Mouse (Mus musculus) forebrain, embryonic 15.5 days (tissue): ENCODE results near the gene Synpr. TPM values are rescaled to one million over a fixed set of nuclear protein-coding genes. Genes with fewer than 3 reads are reported as not detected.
"Not testable (repeated sequence)": the region's sequence is repeated elsewhere in the genome, so short reads cannot be mapped to it uniquely, and the experiment has no call there.

Experiments used
- ATAC-seq: fragments of 200-750 bp; cut with Nextera tagmentation; replicated peaks from 2 replicates; pipeline ENCODE4 v1.8.0; 2017; ENCODE audit warnings: mild to moderate bottlenecking, moderate TSS enrichment, moderate library complexity
- H3K27ac ChIP-seq: fragments of 300-500 bp; sonication (generic); replicated peaks from 2 replicates; pipeline ENCODE4 v1.5.1; 2015; ENCODE audit warnings: mild to moderate bottlenecking, inconsistent platforms
- H3K27me3 ChIP-seq: fragments of 300-500 bp; sonication (generic); 2 replicates; pipeline ENCODE4 v1.6.1; 2015; ENCODE audit warnings: inconsistent platforms
- H3K36me3 ChIP-seq: fragments of 300-500 bp; sonication (generic); 2 replicates; pipeline ENCODE4 v1.6.1; 2015; ENCODE audit warnings: mild to moderate bottlenecking, inconsistent platforms
- H3K4me1 ChIP-seq: fragments of 300-500 bp; sonication (generic); 2 replicates; pipeline ENCODE4 v1.6.1; 2015; ENCODE audit warnings: inconsistent platforms
- H3K4me2 ChIP-seq: fragments of 300-500 bp; sonication (generic); replicated peaks from 2 replicates; pipeline ENCODE4 v1.6.1; 2015; ENCODE audit warnings: mild to moderate bottlenecking, inconsistent platforms
- H3K4me3 ChIP-seq: fragments of 300-500 bp; sonication (generic); 2 replicates; pipeline ENCODE4 v1.5.1; 2015; ENCODE audit warnings: mild to moderate bottlenecking, inconsistent platforms
- H3K9ac ChIP-seq: fragments of 300-500 bp; sonication (generic); replicated peaks from 2 replicates; pipeline ENCODE4 v1.6.1; 2015; ENCODE audit warnings: mild to moderate bottlenecking, inconsistent platforms
- H3K9me3 ChIP-seq: fragments of 300-500 bp; sonication (generic); 2 replicates; pipeline ENCODE4 v1.6.1; 2016; ENCODE audit warnings: inconsistent platforms
- WGBS: fragments of 180-500 bp; shearing (Covaris S2); methylation state at CpG from one replicate; pipeline ENCODE4 v1.1.7; 2015; ENCODE audit warnings: mixed read lengths; 5-methylcytosine and 5-hydroxymethylcytosine counted together
- polyA plus RNA-seq: library from polyadenylated mRNA; unstranded; fragments of >200 nt; fragmentation: Nextera tagmentation; extraction: Ambion mirVana; gene quantifications from 2 replicates; pipeline ENCODE4 v1.2.1, GENCODE M21; 2015

The Synpr gene
- polyA plus RNA-seq: 25.3 and 25.8 TPM in 2 replicates

DNA sequence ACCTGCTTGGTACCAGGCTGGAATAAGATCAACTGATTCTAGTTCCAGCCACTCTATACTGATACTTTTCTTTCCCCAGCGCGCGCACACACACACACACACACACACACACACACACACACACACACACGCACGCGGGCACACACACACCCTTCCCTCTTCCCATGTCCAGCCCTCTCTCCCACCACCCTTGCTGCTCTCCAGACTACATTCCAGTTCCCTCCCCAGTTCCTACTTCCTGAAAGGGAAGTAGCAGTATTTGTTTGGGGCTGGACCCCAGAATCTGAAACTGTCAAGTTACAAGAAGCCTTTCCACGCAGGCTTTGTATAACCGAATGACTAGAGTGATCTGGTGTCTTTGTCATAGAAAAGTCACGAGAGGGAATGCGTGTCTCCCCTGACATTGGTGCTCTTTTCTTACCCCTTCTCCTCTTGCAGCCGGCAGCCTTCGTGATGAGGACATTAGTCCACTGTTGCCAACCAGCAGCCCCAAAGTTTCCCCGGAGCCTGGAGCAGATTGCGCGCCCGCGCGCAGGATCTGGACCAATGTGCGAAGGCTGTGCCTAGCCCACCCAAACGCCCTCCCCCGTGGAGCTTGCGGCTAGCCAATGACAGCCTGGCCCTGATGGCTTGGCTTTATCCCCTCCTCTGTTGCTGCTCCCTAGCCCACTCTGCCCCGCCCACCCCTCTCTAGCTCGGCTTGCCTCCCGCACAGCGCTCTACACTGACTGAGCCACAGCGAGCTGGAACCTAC is at the start of gene Synpr:
TSS of gene Synpr (plus strand) at position 690 of the 754 bp plus-strand sequence.
- H3K4me3 ChIP-seq: peak within 1 kb of the TSS; percentile 43
- H3K36me3 ChIP-seq: no peaks in the 10 kb centered on the region
- peak within 1 kb of the TSS; percentile 54 for H3K9ac ChIP-seq
- peaks cover 3% of the 10 kb centered on the region; the same call in 1 of the 2 replicates for H3K27me3 ChIP-seq
- H3K27ac ChIP-seq: 0 out of 2 replicates have a peak within 1 kb of the TSS, but pooled peaks have one; percentile 8
- no peaks in the 10 kb centered on the region for H3K9me3 ChIP-seq
- H3K4me1 ChIP-seq: peaks cover 15% of the 10 kb centered on the region
- peak; percentile 99 for ATAC-seq
- 2% methylated on average over 27 of the region's 27 CpGs for WGBS
- peak within 1 kb of the TSS; percentile 74 for H3K4me2 ChIP-seq

DNA sequence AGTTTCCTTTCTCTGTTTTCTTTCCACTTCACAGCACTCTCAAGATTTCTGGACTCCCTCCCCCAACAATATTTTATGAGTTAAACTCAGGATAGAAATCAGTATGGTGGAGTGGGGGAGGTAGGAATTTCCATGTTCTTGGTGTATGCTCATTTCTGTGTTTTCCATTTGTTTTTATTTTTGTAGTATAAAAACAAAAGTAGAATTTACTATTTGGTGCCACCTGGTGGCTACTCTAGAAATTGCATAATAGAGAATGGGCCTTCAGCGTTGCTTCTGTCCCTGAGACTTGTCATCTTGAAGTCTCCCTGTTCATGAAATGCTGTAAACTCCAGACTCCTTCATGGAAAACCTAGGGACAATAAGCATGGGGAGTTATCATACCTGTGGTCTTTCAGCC is 47.7 kb upstream of the Synpr start:
- Histone ChIP-seq H3K4me3 (no peak overlapping the region), H3K36me3 (no peaks in the 10 kb centered on the region), H3K4me1 (no peaks in the 10 kb centered on the region), H3K9me3 (no peaks in the 10 kb centered on the region), H3K27me3 (no peaks in the 10 kb centered on the region), H3K9ac (no peak overlapping the region), H3K4me2 (no peak overlapping the region), H3K27ac (no peak overlapping the region)
- WGBS: 8% methylated on average over 1 of the region's 1 CpGs
- 0 out of 2 replicates have a peak, but pooled peaks have one; percentile 38 for ATAC-seq

DNA sequence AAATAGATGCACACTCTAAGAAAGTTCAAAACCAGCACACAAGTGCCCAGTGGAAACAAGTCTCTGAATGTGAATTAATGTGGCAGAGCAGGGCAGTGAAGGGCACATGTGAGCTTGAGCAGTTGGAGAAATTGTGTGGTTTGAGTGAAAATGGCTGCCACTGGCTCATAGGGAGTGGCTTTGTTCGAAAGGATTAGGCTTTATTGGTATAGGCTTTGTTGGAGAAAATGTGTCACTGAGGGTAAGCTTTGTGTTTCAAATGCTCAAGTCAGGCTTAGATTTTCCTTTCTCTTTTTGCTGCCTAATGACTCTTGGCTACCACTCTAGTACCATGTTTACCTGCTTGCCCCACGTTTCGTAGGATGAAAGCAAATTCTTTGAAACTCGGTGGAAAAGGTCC is 37.1 kb upstream of the Synpr start:
- 23% methylated on average over 4 of the region's 4 CpGs for whole genome bisulfite sequencing
- Histone ChIP-seq H3K36me3 (no peaks in the 10 kb centered on the region), H3K4me2 (no peak overlapping the region), H3K27ac (no peak overlapping the region), H3K4me1 (no peaks in the 10 kb centered on the region), H3K4me3 (no peak overlapping the region), H3K9ac (no peak overlapping the region), H3K9me3 (no peaks in the 10 kb centered on the region), H3K27me3 (no peaks in the 10 kb centered on the region)
- no peak for ATAC-seq

DNA sequence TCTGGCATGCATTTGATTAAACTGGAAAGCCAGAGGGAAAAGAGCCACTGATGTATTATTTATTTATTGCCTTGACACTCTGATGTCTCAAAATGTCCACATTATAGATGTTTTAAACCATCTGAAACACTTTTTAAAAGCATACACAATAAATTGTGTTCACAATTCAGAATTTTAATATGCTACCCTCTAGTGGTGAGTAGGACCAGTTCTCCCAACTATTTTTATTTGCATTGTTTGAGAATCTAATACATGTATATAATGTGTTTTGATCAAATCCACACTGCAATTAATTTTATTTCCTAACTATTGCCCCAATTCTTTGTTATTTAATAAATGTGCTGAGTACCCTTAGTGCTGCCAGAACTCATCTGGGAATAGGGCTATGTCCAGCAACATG is 35.2 kb upstream of the Synpr start:
- no peak for ATAC-seq
- no peaks in the 10 kb centered on the region for H3K36me3 ChIP-seq
- H3K4me3 ChIP-seq: no peak overlapping the region
- no peak overlapping the region for H3K9ac ChIP-seq
- no peak overlapping the region for H3K27ac ChIP-seq
- H3K27me3 ChIP-seq: no peaks in the 10 kb centered on the region
- no peaks in the 10 kb centered on the region for H3K4me1 ChIP-seq
- H3K4me2 ChIP-seq: no peak overlapping the region
- H3K9me3 ChIP-seq: no peaks in the 10 kb centered on the region

DNA sequence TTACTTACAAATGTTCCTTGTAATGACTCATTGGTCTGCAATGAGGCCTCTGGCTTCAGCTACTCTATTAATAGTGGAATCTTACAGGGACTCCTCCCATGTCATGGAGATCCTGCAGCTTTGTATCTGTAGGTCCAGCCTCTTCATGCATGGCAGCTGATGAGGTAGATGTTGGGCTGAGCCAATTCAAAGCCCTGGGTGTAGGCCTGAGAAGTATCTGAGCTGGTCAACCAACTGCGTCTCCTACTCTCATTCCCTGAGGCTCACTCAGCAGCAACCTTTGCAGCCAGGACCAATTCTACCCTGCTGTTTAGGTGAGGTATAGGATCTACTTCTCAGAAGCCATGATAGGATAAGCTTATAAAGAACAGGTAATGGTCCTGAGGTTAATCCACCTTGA is 32.0 kb upstream of the Synpr start:
- H3K9ac ChIP-seq: no peak overlapping the region
- no peaks in the 10 kb centered on the region for H3K9me3 ChIP-seq
- H3K27ac ChIP-seq: no peak overlapping the region
- WGBS: 100% methylated on average over 1 of the region's 1 CpGs
- no peak overlapping the region for H3K4me3 ChIP-seq
- no peaks in the 10 kb centered on the region for H3K27me3 ChIP-seq
- no peaks in the 10 kb centered on the region for H3K4me1 ChIP-seq
- H3K36me3 ChIP-seq: no peaks in the 10 kb centered on the region
- H3K4me2 ChIP-seq: no peak overlapping the region
- ATAC-seq: no peak

DNA sequence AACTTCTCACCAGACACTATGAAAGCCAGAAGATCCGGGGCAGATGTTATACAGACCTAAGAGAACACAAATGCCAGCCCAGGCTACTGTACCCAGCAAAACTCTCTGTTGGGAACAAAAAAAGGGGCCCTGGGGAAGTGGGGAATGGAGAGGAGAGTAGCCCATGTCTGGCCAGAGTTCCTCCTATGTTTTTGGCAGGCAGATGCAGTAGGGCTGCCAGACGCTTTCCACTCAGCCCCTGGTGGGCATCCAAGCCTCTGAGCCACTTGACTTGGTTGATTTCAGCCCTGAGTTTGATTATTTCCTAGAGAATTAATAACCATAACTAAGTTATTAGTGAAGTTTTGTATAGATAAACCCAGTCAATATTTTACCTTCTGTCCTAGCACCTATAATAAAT is 29.8 kb upstream of the Synpr start:
- 91% methylated on average over 2 of the region's 2 CpGs for WGBS
- H3K4me1 ChIP-seq, H3K27ac ChIP-seq, ATAC-seq, H3K36me3 ChIP-seq, H3K27me3 ChIP-seq, H3K4me3 ChIP-seq, H3K9me3 ChIP-seq, H3K9ac ChIP-seq, H3K4me2 ChIP-seq: not testable (repeated sequence)

DNA sequence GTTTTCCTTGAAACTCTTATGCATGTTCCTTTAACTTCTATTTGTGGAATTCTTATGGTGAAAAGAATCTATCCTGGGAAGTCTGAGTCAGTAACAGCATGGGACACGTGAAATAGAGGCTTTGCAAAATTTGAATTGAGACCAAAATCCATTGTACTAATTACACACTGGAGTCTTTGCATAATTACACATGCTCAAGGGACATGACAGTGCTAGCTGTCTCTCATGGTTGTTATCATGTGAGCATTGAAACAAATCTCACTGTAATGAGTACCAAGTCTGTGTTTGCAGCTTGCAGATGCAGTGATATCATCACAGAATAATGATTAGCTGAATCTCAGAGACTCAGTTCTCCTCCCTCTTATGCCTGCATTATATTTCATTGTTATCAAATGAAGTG is 22.2 kb upstream of the Synpr start:
- H3K27ac ChIP-seq: 0 out of 2 replicates have a peak overlapping the region, but pooled peaks have one; percentile 19
- no peaks in the 10 kb centered on the region for H3K36me3 ChIP-seq
- H3K4me1 ChIP-seq: no peaks in the 10 kb centered on the region
- ATAC-seq: peak; percentile 91
- no peak overlapping the region for H3K4me2 ChIP-seq
- H3K27me3 ChIP-seq: no peaks in the 10 kb centered on the region
- H3K9ac ChIP-seq: no peak overlapping the region
- no peak overlapping the region for H3K4me3 ChIP-seq
- H3K9me3 ChIP-seq: no peaks in the 10 kb centered on the region
- WGBS: 6% methylated on average over 1 of the region's 1 CpGs

DNA sequence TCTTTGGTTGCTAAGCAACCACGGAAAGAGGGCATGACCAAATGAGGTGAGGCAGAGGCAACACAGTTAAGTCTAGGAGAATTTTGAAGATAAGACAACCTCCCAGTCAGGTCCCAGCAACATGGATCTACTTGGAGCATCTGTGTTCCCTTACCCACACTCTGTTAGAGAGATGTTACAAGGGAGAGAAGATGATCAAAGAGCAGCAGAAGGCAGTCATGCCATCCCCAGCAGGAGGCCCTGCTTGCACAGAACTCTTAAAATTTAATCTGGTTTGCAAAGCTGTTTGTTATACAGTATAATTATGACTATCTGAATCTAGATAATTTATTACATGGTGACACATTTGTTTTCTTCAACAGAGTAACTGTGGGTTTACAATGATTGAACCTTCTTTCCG is 18.2 kb upstream of the Synpr start:
- Histone ChIP-seq H3K4me2 (no peak overlapping the region), H3K27me3 (no peaks in the 10 kb centered on the region), H3K4me3 (no peak overlapping the region), H3K9me3 (no peaks in the 10 kb centered on the region), H3K4me1 (no peaks in the 10 kb centered on the region), H3K27ac (no peak overlapping the region), H3K9ac (no peak overlapping the region), H3K36me3 (no peaks in the 10 kb centered on the region)
- 70% methylated on average over 2 of the region's 2 CpGs for whole genome bisulfite sequencing
- ATAC-seq: no peak

DNA sequence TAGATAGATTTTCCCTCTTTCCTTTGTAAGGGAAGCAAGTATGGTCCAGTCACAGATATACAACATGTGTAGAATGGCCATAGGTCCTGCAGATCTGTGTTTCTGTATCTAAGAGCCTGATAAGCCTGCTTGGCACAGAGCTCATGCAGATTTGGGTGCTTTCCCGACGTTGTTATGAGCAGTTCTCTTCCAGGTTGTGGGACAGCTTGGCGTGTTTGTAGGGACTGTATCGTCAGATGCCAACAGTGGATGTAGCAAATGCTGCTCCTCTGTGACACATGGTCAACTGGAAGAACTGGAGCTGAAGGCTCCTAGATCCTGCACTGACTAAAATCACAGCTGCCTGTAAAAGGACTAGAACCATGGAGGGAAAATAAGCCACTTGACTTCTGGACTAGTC is 17.4 kb upstream of the Synpr start:
- H3K4me3 ChIP-seq: no peak overlapping the region
- no peaks in the 10 kb centered on the region for H3K9me3 ChIP-seq
- no peaks in the 10 kb centered on the region for H3K27me3 ChIP-seq
- 75% methylated on average over 4 of the region's 4 CpGs for WGBS
- no peak overlapping the region for H3K9ac ChIP-seq
- no peak for ATAC-seq
- no peak overlapping the region for H3K27ac ChIP-seq
- H3K4me1 ChIP-seq: no peaks in the 10 kb centered on the region
- no peaks in the 10 kb centered on the region for H3K36me3 ChIP-seq
- no peak overlapping the region for H3K4me2 ChIP-seq

DNA sequence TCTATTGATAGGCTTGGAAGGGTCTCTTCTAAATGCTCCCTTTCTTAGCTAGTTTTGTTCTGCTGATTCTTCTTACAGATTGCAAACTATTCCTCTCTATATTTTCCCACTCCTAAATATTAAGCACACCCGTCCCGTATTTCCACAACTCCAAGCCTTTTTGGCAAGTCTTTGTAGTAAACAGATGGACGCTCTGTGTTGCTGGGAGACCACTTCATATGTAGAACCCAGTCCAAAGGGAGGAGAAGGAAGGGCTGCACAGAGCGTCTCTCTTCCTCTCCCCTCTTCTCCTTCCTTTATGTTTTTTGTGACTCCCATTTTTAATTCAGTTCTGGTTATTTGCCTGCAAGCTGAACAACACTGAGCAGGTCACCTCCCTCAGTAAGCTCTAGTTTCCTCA is 1.4 kb upstream of the Synpr start:
- 31% methylated on average over 4 of the region's 4 CpGs for WGBS
- Histone ChIP-seq H3K9ac (no peak overlapping the region), H3K9me3 (no peaks in the 10 kb centered on the region), H3K4me3 (no peak overlapping the region), H3K4me2 (no peak overlapping the region), H3K27me3 (peaks cover 3% of the 10 kb centered on the region; the same call in 1 of the 2 replicates), H3K27ac (no peak overlapping the region), H3K36me3 (no peaks in the 10 kb centered on the region), H3K4me1 (peaks cover 15% of the 10 kb centered on the region)
- peak; percentile 17; the same call in 1 of the 2 replicates for ATAC-seq

DNA sequence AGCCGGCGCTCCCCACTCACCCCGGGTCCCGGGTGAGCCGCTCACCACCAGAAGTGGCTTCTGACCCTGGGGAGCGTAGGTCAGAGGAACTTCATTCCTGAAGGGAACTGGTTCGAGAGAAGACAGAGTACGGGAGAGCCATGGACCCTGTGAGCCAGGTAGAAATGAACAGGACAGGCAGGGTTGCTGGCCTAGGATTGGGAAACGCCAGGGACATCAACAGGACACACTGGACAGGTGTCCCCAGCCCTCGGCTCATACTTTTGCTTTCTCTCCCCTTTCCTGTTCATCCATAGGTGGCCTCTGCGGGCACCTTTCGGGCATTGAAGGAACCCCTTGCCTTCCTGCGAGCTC is 242 bp downstream of the Synpr start:
- Histone ChIP-seq H3K4me1 (peaks cover 15% of the 10 kb centered on the region), H3K27me3 (peaks cover 3% of the 10 kb centered on the region; the same call in 1 of the 2 replicates), H3K4me2 (peak overlapping the region; percentile 74), H3K36me3 (no peaks in the 10 kb centered on the region), H3K9me3 (no peaks in the 10 kb centered on the region), H3K4me3 (peak overlapping the region; percentile 43), H3K9ac (peak overlapping the region; percentile 54), H3K27ac (no peak overlapping the region)
- ATAC-seq: no peak
- 17% methylated on average over 13 of the region's 13 CpGs for WGBS

DNA sequence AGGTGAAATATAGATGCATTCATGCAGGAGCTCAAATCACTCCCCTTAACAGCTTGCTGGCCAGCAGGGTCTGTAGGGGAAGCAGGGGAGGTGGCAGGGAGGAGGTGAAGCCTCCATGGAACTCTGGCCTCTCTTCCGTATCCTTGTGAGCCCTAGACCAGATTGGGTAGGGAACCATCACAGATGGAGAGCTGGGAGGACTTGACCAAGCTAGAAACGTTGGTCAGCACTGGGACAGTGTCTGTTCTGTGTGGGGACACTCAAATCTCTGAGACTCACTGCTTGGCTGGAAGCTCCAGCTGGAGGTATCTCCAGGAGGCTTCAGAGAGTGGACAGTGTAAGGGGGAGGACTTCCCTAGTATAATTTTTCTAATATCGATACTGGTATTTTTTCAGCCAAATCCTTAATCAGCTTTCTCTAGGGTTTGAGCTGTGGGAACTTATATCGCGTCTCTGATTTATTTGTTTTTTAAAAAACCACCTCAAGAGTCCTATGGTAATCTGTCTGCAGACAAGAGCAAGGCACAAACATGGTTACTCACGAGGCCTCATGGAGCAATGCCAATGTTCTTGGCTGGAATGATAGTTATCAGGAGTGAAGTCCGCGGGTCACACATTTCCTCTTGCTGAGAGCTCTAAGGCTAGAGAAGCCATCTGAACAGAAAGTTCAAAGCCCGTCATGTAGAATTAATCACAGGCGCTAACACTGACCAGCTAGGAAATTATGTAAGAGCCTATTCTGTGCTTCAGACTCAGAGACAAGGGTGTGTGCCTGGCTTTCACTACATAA is 956 bp downstream of the Synpr start:
- H3K27ac ChIP-seq: no peak overlapping the region
- H3K9me3 ChIP-seq: no peaks in the 10 kb centered on the region
- no peaks in the 10 kb centered on the region for H3K36me3 ChIP-seq
- H3K4me1 ChIP-seq: peaks cover 15% of the 10 kb centered on the region
- no peak for ATAC-seq
- peak overlapping the region; percentile 74 for H3K4me2 ChIP-seq
- H3K4me3 ChIP-seq: peak overlapping the region; percentile 43; the same call in 1 of the 2 replicates
- H3K9ac ChIP-seq: no peak overlapping the region
- 80% methylated on average over 10 of the region's 10 CpGs for WGBS
- H3K27me3 ChIP-seq: peaks cover 3% of the 10 kb centered on the region; the same call in 1 of the 2 replicates
